Mouse (Mus musculus) urinary bladder, adult 2 months (tissue): ENCODE results near the gene Dlg1. TPM values are rescaled to one million over a fixed set of nuclear protein-coding genes. Genes with fewer than 3 reads are reported as not detected.

Source experiments
- DNase-seq: peaks from one replicate; pipeline ENCODE4 v3.0.0; 2022; ENCODE audit warnings: low spot score
- polyA plus RNA-seq: library from polyadenylated mRNA; depleted of rRNA; stranded (reverse); fragments of >200 nt; gene quantifications from 2 replicates; pipeline ENCODE4 v1.2.3, GENCODE M21; 2012; rRNA removed

Gene Dlg1
- 68.4 and 72.6 TPM in 2 replicates for polyA plus RNA-seq

GRCm38 (mm10) chr16:31663379-31664286 lies at the start of gene Dlg1:
TSS of gene Dlg1 (plus strand) at chr16:31663443.
- peak; percentile 85 for DNase-seq

- DNase-seq = no peak
Measured at GRCm38 (mm10) chr16:31616382-31616781, 46.9 kb upstream of the Dlg1 start.

- DNase-seq = no peak
Measured at GRCm38 (mm10) chr16:31617128-31617527, 46.1 kb upstream of the Dlg1 start.

- DNase-seq = no peak
Measured at GRCm38 (mm10) chr16:31617823-31618371, 45.3 kb upstream of the Dlg1 start.

DNA sequence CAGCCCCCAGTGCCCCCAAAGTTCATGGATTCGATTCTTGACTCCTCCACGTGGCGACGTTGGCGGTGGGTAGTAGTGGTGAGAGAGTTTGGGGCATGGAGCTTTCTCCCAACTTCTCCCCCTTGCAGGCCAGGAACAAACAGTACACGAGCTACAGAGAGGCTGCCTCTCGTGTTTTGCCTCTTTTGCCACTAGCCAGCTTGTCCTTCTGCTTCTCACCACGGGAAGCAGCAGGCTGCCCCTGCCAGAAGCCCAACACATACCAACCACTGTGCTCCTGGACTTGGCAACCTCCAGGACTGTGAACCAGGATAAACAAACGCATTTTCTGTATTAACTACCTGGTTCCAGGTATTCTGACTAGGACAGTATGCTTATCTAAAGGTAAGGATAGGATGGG lies 44.6 kb upstream of the Dlg1 start:
- no peak for DNase-seq

DNA sequence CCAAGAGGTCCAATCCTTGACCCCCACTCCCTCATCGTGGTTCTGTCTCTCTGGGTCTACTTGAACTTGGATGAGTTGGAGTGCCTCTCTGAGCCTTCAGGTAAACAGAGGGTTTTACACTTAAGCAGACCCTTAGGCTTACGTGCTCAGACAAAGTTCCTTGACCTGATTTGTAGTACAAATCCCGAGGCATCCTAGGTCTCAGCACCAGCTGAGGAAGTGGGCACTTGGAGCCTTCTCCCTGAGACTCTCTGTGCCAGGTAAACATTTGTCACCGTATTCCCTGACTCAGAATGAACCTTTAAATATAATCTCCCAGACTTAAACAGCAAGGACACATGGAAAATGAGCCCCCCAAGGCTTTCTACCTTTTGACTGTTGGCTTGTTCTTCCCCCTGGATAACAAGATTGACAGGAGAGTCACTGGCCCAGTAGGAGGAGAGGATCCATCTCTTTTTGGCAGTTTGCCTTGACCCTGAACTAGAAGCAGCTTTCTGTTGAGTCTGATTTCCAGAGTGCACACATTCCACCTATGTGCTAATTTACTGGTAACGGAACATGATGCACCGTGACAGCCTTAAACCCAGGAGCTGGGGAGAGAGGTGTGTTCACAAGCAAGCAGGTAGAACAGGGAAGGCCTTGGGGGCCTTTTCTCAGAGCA lies 43.4 kb upstream of the Dlg1 start:
- no peak for DNase-seq

GRCm38 (mm10) chr16:31622356-31622755 lies 40.9 kb upstream of the Dlg1 start:
- no peak for DNase-seq

GRCm38 (mm10) chr16:31623136-31623535 lies 40.1 kb upstream of the Dlg1 start:
- DNase-seq = no peak

DNA sequence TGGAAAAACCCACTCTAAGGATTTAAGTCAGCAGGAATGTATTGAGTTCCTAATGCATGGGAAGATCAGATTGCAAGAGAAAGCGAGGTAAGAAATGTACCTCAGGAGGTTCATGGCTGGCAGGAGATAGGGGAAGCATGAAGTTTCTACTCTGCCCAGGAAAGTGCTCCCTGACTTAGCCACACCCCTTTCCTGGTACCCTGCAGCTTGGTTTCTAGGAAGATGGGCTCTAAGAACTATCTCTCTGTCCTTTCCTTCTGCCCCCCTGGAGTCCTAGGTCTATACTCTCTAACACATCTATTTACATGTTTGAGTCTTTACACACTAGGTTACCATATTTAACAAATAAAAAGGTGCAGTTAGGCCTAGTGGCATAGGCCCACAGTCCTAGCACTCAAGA lies 38.5 kb upstream of the Dlg1 start:
- no peak for DNase-seq

DNA sequence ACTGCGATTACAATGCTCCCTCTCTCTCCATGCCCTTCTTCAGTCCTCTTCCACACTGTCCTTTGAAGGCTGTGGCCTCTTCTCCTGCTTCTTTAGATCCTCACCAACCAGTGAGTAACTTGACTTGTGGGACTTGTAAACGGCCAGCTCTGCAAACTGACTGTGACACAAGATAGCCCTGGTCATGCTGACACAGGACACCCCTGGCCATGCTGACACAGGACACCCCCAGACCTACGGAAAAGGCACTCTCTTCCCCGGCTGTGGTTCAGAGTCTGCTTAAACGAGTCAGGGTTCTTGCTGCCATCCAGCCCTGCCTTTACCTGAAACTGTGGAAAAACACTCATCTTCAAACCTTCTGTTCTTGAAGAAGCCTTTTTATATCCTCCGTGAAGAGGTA lies 36.9 kb upstream of the Dlg1 start:
- no peak for DNase-seq

GRCm38 (mm10) chr16:31630381-31630780 lies 32.9 kb upstream of the Dlg1 start:
- DNase-seq = no peak

DNA sequence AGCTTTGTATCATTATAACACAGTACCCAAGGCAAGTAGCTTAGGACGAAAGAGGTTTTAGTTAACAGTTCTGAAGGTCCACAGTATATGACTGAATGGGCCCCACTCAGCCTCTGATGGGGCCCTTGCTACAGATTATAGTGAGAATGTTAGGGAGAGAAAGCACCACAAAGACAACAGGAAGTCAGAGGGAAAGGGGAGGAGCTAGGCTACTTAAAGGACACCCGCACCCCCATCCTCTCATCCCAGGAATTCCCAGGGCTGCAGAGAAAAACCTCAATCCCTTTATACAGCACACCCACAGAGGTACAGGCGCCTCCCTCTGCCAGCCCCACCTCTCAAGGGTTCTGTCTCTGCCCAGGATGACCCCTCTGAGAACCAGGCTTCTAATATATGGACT lies 32.2 kb upstream of the Dlg1 start:
- DNase-seq = no peak

DNA sequence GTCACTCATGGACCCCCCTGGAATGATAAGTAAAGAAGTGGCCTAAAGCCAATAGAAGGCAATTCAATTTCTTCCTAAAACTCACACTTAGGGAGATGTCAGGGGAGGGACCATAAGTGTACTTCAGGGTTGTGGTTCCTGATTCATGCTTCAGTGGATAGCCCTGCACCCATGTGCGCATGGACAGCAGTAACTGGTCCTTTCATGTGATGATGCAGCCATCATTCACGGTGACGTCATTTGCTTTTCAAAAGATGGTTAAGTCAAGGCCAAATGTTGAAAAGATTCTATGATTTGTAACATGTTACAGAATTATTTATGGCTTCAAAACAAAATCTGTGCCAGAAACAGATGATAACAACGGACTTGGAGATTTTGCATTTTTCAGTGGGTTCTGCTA lies 28.9 kb upstream of the Dlg1 start:
- no peak for DNase-seq

DNA sequence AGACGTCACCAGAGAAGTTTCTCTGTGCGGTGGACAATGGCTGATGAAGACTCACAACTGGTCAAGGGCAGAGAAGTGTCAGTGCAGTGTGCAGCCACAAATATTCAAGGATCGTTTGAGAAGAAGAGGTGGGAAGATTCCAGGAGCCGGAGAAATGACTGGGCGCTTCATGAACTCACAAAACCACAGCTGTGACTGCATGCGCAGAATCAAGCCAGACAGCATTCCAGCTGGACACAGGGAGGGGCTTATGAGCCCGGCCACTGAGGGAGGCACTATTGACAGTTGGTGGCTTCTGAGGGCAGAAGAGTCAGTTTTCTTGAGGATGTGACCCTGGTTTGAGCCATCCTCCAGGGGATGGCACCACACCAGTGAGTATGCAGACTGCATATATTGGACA lies 24.9 kb upstream of the Dlg1 start:
- DNase-seq = no peak

GRCm38 (mm10) chr16:31639946-31640345 lies 23.3 kb upstream of the Dlg1 start:
- no peak for DNase-seq

DNA sequence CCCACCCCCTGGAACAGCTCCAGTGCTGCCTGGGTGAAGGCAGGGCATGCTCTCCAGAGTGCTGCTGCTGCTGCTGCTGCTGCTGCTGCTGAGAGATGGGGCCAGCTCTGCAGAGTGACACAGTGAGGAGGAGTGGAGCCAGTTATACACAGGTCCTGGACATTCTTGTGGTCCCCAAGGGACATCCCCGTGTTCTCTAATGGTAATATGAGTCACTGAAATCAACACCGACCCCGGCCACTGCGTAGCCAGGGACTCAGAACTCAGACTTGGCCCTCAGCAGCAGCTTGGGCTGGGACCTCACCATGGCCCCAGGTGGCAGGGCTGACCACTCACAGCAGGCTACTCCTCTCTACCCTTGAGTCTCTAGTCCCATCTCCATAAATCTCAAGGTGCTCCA lies 21.5 kb upstream of the Dlg1 start:
- no peak for DNase-seq

DNA sequence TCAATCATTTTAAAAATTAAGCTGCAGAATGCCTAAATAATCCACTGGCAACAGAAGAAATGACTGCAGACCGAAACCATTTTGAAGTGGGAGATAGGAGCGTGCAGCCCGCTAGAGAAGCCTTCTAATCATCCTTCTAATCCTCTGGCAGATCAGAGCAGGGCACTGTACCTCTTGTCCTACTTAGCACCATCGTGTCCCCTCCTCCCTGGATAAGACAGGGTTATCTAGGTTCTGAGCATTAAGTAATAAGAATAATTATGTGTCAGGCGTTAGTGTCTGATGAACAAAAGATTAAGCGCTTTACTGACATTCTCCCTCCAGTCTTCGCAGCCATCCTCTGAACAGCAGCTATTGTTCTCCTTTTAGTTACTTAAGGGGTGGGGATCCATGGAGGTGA lies 16.0 kb upstream of the Dlg1 start:
- no peak for DNase-seq

- DNase-seq = no peak
Measured at GRCm38 (mm10) chr16:31650788-31651187, 12.5 kb upstream of the Dlg1 start.

DNA sequence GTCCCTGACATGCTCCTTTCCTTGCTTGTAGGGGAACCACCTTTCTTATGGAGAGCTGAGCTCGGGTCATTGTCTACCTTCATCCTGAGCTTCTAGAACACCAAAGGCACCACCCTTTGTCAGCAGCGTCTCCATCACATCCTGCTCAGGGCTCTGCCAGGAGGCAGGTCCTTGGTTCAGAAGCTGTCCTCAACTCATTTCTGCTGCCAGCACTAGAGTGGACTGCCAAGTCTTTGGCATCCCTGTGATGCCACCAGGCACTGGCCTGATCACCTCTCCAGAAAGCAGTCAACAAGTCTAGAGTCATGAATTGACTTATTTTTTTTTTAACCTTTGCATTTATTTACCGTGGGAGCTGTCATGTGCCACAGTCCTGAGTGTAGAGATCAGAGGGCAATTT lies 11.7 kb upstream of the Dlg1 start:
- DNase-seq = no peak

DNA sequence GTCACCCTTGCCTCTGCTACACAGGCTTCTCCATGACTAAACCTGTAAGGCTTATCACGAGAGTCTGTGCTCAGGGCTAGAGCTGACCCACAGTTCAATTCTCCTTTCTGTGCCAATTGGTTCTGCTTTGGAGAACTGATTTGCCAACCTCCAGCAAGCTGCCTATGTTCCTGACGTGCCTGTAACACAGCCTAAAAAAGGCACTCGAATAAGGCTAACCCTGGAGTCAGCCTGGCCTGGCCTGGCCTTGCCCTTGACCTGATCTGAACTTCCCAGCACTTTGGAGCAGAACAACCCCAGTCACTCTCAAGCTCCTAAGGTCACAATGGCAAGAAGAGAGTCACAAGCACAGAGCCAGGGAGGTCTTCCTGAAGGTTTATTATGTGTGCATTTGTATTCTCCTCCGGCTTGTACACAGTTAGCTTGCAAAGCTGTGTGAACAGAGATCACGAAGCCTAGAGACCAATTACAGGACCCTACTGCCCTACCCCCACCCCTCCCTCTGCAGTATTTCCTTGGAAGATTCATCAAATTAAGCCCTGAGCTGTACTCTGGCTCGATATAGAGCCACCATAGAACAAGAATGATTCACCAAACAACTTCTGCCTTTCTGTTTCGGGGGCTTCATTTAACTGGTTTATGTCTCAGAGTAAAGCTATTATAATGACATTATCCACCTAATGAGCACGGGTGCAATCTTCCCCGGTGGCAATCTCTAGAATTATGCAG lies 11.0 kb upstream of the Dlg1 start:
- no peak for DNase-seq

DNA sequence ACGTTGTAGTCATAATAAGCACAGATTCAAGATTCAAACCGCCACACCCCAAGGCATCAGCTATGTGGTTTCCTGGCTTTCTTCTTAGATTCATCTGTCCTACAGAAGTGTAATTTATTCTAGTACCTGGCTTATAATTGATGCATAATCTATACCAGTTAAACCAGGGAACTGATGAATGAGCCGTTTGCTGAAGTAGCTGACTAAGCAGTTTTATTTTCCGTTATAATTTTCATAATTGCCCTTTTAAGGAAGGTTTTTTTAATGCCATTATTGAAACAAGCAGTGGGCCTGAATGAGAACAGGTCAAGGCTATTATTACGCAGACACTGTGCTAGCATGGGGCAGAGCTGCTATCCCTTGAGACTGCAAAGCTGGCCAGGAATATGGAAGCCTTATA lies 9.6 kb upstream of the Dlg1 start:
- DNase-seq = no peak

- no peak for DNase-seq
Measured at GRCm38 (mm10) chr16:31654021-31654420, 9.2 kb upstream of the Dlg1 start.
